Comparison of ENCODE assay signal across 15 mouse cellular contexts in the genomic region with DNA sequence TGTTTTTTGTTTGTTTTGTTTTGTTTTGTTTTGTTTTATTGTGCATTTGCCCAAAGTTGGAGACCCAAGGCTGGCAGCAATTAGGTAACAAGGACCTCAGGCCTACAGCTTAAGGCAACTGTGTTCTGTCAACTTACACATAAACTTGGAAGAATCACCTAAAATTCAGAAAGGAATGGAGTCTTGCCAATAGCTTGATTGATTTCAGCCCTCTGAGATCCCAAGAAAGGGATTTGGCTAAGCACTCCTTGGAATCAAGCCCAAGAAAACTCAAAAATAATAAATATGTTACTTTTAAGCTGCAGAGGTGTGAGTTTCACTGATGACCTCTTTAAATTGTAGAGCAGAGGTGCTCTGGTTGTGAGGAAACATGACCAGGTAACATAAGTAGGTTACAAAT.
"Had no signal": no experiment of that assay in that cellular context is flagged by ENCODE, and none has a peak within 500 bp of the region (broad histone marks: within the 10 kb centered on the region; RNA-seq: fewer than 3 reads in every experiment).

No protein-coding gene starts in this region.

- H3K27ac ChIP-seq: intestine, embryonic 15.5 days; kidney, embryonic 15.5 days; liver, embryonic 12.5 days; liver, embryonic 15.5 days; macrophage; midbrain, embryonic 12.5 days had no signal

- H3K9ac ChIP-seq: intestine, embryonic 15.5 days; kidney, embryonic 15.5 days; liver, embryonic 12.5 days; liver, embryonic 15.5 days; midbrain, embryonic 12.5 days had no signal

- H3K9me3 ChIP-seq: intestine, embryonic 15.5 days; kidney, embryonic 15.5 days; liver, embryonic 12.5 days; liver, embryonic 15.5 days; midbrain, embryonic 12.5 days had no signal

- ATAC-seq: intestine, embryonic 15.5 days; liver, embryonic 12.5 days; midbrain, embryonic 16.5 days had no signal

- H3K4me3 ChIP-seq: intestine, embryonic 15.5 days; kidney, embryonic 15.5 days; liver, embryonic 12.5 days; liver, embryonic 15.5 days; midbrain, embryonic 12.5 days had no signal

- H3K4me2 ChIP-seq: intestine, embryonic 15.5 days; kidney, embryonic 15.5 days; liver, embryonic 12.5 days; liver, embryonic 15.5 days; midbrain, embryonic 12.5 days had no signal

- H3K4me1 ChIP-seq: intestine, embryonic 15.5 days; kidney, embryonic 15.5 days; liver, embryonic 12.5 days; liver, embryonic 15.5 days; midbrain, embryonic 12.5 days had no signal

- H3K36me3 ChIP-seq: intestine, embryonic 15.5 days; kidney, embryonic 15.5 days; liver, embryonic 12.5 days; liver, embryonic 15.5 days; midbrain, embryonic 12.5 days had no signal

- H3K27me3 ChIP-seq: intestine, embryonic 15.5 days; kidney, embryonic 15.5 days; liver, embryonic 12.5 days; liver, embryonic 15.5 days; midbrain, embryonic 12.5 days had no signal

- DNase-seq: kidney, adult 11 months; kidney, adult 8-10 months; kidney, postnatal 10 days; kidney, postnatal 4 days; layer of hippocampus, adult 9-11 months; liver; lung, adult 18-20 months; thymus, postnatal 25 days had no signal
